Mouse (Mus musculus) limb, embryonic 11.5 days (tissue): ENCODE results near the gene Sigmar1. TPM values are rescaled to one million over a fixed set of nuclear protein-coding genes. Genes with fewer than 3 reads are reported as not detected.

Experiments used
- ATAC-seq: fragments of 200-750 bp; cut with Nextera tagmentation; 2 replicates; pipeline ENCODE4 v1.8.0; 2017; ENCODE audit warnings: low read depth; ENCODE audit not compliant: insufficient number of reproducible peaks, low FRiP score, low TSS enrichment
- DNase-seq: peaks from one replicate; pipeline ENCODE4 v3.0.0-alpha.2; 2015; ENCODE audit warnings: low spot score
- H3K27ac ChIP-seq: fragments of 300-500 bp; sonication (generic); replicated peaks from 2 replicates; pipeline ENCODE4 v1.5.1; 2014; ENCODE audit warnings: low read depth, mild to moderate bottlenecking, low read length
- H3K27me3 ChIP-seq: fragments of 300-500 bp; sonication (generic); 2 replicates; pipeline ENCODE4 v1.6.1; 2014; ENCODE audit warnings: mild to moderate bottlenecking, low read length, mixed read lengths; ENCODE audit not compliant: control insufficient read depth, insufficient read depth
- H3K36me3 ChIP-seq: fragments of 300-500 bp; sonication (generic); 2 replicates; pipeline ENCODE4 v1.6.1; 2014; ENCODE audit warnings: mild to moderate bottlenecking, low read length, moderate library complexity, mixed read lengths; ENCODE audit not compliant: control insufficient read depth, insufficient read depth
- H3K4me1 ChIP-seq: fragments of 300-500 bp; sonication (generic); 2 replicates; pipeline ENCODE4 v1.6.1; 2014; ENCODE audit warnings: low read length, mixed read lengths; ENCODE audit not compliant: control insufficient read depth, insufficient read depth
- H3K4me2 ChIP-seq: fragments of 300-500 bp; sonication (generic); 2 replicates; pipeline ENCODE4 v1.6.1; 2014; ENCODE audit warnings: low read depth, mild to moderate bottlenecking, moderate library complexity; ENCODE audit not compliant: severe bottlenecking
- H3K4me3 ChIP-seq: fragments of 300-500 bp; sonication (generic); 2 replicates; pipeline ENCODE4 v1.5.1; 2014; ENCODE audit warnings: low read depth, low read length
- H3K9ac ChIP-seq: fragments of 300-500 bp; sonication (generic); 2 replicates; pipeline ENCODE4 v1.6.1; 2014; ENCODE audit warnings: mild to moderate bottlenecking, low read length
- H3K9me3 ChIP-seq: fragments of 300-500 bp; sonication (generic); 2 replicates; pipeline ENCODE4 v1.6.1; 2016; ENCODE audit warnings: low read length; ENCODE audit not compliant: control insufficient read depth
- WGBS: fragments of 180-500 bp; shearing (Covaris S2); extraction: QIAGEN DNeasy Blood & Tissue Kit; methylation state at CpG from one replicate; pipeline ENCODE4 v1.1.7; 2014; 5-methylcytosine and 5-hydroxymethylcytosine counted together
- polyA plus RNA-seq: library from polyadenylated mRNA; unstranded; fragments of >200 nt; fragmentation: Nextera tagmentation; extraction: Ambion mirVana; gene quantifications from 2 replicates; pipeline ENCODE4 v1.2.1, GENCODE M21; 2014

Gene Sigmar1
- polyA plus RNA-seq, 1 experiment from 2014 or later: 83.4 TPM

DNA sequence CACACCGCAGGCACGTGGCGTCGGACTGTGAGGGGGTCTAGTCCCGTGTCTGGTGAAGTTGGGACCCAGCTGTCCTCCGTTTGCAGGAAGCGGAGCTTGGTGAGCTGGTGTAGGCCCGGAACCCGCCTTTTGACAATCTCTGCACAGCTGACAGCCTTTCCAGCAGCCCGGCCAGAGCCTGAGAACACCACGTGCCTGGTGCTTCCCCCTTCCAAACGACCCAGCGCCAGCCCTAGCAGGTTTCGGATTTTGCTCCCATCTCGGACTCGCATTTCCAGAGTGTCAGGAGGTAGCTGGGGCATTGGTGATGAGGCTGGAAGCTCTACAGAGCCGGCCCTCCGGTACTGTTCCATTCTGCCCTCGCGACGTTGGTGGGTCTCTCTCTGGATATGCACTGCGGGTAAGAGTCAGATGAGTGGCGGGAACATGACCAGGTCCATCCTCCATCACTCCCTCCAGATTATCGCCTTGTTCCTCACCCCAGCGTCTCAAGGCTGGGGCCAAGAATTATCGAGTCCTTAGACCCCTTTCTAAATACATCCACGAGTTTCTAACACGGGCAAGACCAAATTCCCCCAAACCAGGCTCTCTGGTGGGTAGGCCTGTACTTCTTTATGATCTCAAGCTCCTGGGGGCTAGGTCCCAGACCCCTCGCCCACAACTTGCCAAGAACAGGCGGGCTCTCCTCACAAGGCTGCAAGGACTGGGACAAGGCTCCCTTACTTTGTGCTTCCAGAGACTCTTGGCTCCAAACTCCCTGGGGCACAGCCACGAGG lies 43.3 kb downstream of the Sigmar1 start:
- Histone ChIP-seq H3K27me3 (no peaks in the 10 kb centered on the region), H3K36me3 (0 out of 2 replicates have a peak, but pooled peaks cover 3% of the 10 kb centered on the region), H3K4me3 (peak overlapping the region; percentile 80), H3K27ac (no peak overlapping the region; the same call in 1 of the 2 replicates), H3K9me3 (no peaks in the 10 kb centered on the region), H3K4me2 (peak overlapping the region; percentile 93), H3K4me1 (peaks cover 23% of the 10 kb centered on the region), H3K9ac (peak overlapping the region; percentile 93)
- WGBS: 47% methylated on average over 31 of the region's 31 CpGs
- DNase-seq: no peak
- ATAC-seq: peak; percentile 18; the same call in 1 of the 2 replicates

DNA sequence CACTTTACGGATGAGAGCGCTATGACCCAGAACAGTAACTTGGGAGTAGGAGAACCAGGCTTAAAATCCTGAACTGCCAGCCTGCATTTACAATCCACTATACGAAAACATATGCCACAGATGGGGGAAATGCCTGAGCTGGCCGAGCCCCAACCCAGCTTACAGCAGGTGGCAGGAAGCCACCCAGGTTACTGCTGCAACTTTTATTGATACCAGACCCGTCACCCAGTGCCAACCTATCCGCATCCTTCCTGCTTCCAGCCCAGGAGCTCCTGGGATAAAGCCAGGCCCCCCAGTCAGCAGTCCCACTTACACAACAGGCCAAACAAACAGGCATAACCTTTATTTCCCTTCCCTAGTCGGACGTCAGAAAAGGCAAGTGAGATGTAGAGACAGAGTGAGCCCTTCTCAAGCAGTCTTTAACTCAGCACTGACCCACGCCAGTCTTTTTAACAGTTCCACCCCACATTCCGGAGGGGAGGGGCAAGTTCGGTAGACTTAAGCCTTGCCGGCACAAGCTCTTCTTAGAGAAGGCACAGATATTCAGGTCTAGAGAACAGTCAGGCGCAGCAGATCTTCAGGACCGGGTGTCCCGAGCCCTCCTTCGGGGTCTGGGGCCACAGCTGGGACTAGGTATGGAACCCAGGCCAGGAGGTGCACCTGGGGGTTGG lies 44.1 kb downstream of the Sigmar1 start:
- 0 out of 2 replicates have a peak, but pooled peaks cover 3% of the 10 kb centered on the region for H3K36me3 ChIP-seq
- no peak for DNase-seq
- H3K27me3 ChIP-seq: no peaks in the 10 kb centered on the region
- H3K4me3 ChIP-seq: peak overlapping the region; percentile 80
- peaks cover 21% of the 10 kb centered on the region for H3K4me1 ChIP-seq
- no peaks in the 10 kb centered on the region for H3K9me3 ChIP-seq
- ATAC-seq: no peak
- WGBS: 76% methylated on average over 16 of the region's 16 CpGs
- H3K27ac ChIP-seq: no peak overlapping the region
- H3K4me2 ChIP-seq: peak overlapping the region; percentile 93
- H3K9ac ChIP-seq: no peak overlapping the region; the same call in 1 of the 2 replicates

DNA sequence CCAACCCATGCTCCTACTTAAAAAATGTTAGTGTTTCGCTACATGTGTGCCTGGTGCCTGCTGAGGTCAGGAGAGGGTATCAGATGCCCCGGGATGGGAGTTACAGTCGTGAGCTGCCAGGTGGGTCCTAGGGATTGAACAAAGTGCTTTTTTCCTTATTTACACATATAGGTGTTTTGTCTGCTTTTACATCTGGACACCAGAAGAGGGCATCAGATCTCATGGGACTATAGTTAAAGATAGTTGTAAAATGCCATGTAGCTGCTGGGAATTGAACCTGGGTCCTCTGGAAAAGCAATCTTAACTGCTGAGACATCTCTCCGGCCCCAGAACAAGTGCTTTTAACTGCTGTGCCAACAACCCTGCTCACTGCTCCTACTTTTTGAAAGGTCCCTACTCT lies 45.7 kb downstream of the Sigmar1 start:
- 72% methylated on average over 4 of the region's 4 CpGs for WGBS
- no peak for ATAC-seq
- Histone ChIP-seq H3K4me1 (peaks cover 13% of the 10 kb centered on the region), H3K4me2 (no peak overlapping the region), H3K27me3 (peaks cover 7% of the 10 kb centered on the region), H3K4me3 (no peak overlapping the region), H3K9me3 (no peaks in the 10 kb centered on the region), H3K27ac (no peak overlapping the region), H3K9ac (no peak overlapping the region), H3K36me3 (0 out of 2 replicates have a peak, but pooled peaks cover 3% of the 10 kb centered on the region)
- no peak for DNase-seq

DNA sequence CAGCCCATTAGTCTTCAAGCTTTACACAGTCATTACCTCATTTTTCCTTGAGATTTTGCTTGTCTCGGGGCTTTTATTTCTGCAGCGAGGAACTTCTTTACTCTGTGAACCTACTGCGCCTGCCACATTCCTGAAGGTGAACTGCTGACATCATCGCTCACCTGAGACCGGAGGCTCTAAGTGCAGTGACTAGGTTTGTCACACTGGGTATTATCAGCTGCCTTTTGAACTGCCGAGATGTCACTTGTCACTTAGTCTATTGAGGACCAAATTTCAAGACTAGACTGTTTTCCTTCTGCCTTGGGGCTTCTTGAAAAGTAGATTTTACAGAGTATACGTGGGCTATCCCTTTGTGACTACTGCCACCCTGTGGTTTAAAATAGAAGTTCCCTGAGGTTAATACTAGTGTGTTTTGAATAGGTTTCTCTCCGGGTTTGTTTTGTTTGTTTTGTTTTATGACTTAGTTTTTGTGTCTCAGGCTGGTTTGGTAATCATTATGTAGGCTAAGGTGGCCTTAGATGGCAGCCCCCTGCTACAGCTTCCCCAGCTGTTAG lies 47.7 kb downstream of the Sigmar1 start:
- H3K9me3 ChIP-seq: no peaks in the 10 kb centered on the region
- H3K4me3 ChIP-seq: no peak overlapping the region
- H3K4me1 ChIP-seq: peaks cover 15% of the 10 kb centered on the region
- WGBS: 41% methylated on average over 8 of the region's 8 CpGs
- no peak overlapping the region for H3K4me2 ChIP-seq
- H3K36me3 ChIP-seq: 0 out of 2 replicates have a peak, but pooled peaks cover 3% of the 10 kb centered on the region
- ATAC-seq (no peak), DNase-seq (no peak)
- H3K27ac ChIP-seq: no peak overlapping the region
- H3K9ac ChIP-seq: no peak overlapping the region
- peaks cover 11% of the 10 kb centered on the region for H3K27me3 ChIP-seq

DNA sequence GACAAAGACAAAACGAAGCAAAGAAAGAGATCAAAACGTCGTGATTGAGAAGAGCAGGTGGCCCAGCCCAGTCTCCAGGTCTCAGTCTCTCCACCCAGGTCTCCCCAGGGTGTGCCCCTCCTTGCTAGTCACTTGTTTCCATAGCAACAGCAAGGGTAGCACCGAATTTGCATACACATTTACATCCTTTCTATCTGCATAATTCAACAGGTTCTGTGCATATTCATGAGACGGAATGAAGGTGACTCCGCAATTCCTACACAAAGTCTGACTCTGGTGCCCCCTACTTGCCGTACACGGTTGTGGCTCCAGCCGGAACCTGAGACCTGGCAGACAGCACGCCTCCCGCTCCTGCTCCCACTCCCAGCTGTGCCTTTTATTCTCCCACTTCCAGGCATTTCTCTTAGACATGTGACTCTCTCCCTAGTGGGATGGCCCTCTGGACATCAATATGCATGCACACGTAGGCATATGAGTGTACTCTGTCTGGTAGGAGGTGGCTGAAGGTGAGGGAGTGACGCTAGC lies 48.9 kb downstream of the Sigmar1 start:
- Histone ChIP-seq H3K36me3 (0 out of 2 replicates have a peak, but pooled peaks cover under 1% of the 10 kb centered on the region), H3K9ac (no peak overlapping the region), H3K27ac (no peak overlapping the region), H3K4me1 (peaks cover 9% of the 10 kb centered on the region), H3K27me3 (peaks cover 11% of the 10 kb centered on the region), H3K4me3 (no peak overlapping the region), H3K9me3 (no peaks in the 10 kb centered on the region), H3K4me2 (peak overlapping the region; percentile 13; the same call in 1 of the 2 replicates)
- WGBS: 3% methylated on average over 13 of the region's 13 CpGs
- ATAC-seq (peak; percentile 56; the same call in 1 of the 2 replicates), DNase-seq (peak; percentile 84)

DNA sequence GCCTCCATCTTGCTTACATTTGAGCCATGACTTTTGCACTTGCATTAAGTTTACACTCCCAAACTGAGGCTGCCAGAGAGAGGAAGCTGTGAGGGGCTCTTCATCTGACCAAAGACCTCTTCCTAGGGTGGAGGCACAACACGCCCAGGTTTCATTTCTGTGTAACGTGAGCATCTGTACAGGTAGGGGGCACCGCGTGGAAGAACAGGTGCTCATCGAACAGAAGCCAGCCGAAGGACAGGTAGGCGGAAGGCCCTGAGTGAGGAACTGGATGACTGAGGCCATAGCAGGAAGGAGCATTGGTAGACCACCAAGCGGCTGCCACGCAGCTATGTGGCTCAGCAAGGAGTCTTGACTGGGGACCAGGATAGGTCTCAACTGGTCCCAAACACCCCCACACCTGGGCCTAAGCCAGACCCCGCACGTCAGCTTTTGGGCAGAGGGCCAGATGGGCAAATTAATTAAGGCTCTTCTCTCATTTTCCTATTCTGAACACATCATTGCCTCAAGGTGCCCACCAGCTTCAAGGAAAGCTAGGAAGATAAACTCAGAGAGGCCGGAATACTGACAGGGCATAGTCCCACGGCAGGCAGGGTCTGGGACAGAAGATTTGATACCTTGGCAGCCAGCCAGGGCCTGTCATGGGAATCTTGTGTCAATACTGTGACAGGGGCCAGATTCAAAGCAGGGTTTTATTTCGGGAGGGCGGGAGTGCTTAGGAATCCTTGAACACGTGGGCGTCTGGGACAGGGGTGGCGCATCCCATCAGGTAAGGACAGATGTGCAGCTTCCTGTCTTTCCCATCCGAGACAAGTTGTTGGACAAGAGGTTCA lies 49.8 kb downstream of the Sigmar1 start:
- no peak overlapping the region for H3K9ac ChIP-seq
- H3K4me1 ChIP-seq: 0 out of 2 replicates have a peak, but pooled peaks cover 2% of the 10 kb centered on the region
- peaks cover 11% of the 10 kb centered on the region for H3K27me3 ChIP-seq
- no peak for ATAC-seq
- no peaks in the 10 kb centered on the region for H3K9me3 ChIP-seq
- WGBS: 77% methylated on average over 19 of the region's 19 CpGs
- no peak overlapping the region for H3K4me2 ChIP-seq
- no peaks in the 10 kb centered on the region for H3K36me3 ChIP-seq
- no peak for DNase-seq
- no peak overlapping the region for H3K27ac ChIP-seq
- no peak overlapping the region for H3K4me3 ChIP-seq

DNA sequence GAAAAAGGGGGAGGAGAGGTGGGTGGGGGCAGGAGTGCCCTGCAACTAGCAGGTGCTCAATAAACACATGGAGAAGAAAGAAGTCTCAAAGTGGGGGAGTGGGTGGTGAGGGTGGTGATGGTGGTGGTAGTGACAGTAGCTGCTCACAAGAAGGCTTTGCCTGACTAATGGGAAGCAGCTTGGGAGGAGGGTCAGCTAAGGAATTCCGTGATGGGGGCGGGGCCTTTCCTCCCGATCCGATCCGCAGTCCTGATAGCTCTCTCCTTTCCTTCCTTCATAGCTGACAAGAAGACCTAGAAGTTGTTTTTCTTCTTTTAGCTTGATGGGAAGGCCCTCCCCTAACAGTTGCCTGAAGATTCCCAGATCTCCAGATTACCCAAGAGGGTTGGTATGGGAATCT lies 51.3 kb downstream of the Sigmar1 start:
- no peak overlapping the region for H3K27ac ChIP-seq
- no peak for DNase-seq
- no peak overlapping the region for H3K9ac ChIP-seq
- no peaks in the 10 kb centered on the region for H3K9me3 ChIP-seq
- H3K36me3 ChIP-seq: no peaks in the 10 kb centered on the region
- no peak overlapping the region for H3K4me2 ChIP-seq
- ATAC-seq: no peak
- H3K4me3 ChIP-seq: no peak overlapping the region
- H3K27me3 ChIP-seq: peaks cover 11% of the 10 kb centered on the region
- H3K4me1 ChIP-seq: 0 out of 2 replicates have a peak, but pooled peaks cover 2% of the 10 kb centered on the region
- WGBS: 0% methylated on average over 5 of the region's 5 CpGs
